Mouse (Mus musculus) cerebellum, postnatal 10 days (tissue): Measurements from ENCODE around the gene Gm9918.

ENCODE experiments used
- DNase-seq, 2 experiments: peaks; one replicate each; pipeline ENCODE4 v3.0.0; 2021; ENCODE audit warnings: mixed read lengths in 2 of 2

Gene Gm9918

DNA sequence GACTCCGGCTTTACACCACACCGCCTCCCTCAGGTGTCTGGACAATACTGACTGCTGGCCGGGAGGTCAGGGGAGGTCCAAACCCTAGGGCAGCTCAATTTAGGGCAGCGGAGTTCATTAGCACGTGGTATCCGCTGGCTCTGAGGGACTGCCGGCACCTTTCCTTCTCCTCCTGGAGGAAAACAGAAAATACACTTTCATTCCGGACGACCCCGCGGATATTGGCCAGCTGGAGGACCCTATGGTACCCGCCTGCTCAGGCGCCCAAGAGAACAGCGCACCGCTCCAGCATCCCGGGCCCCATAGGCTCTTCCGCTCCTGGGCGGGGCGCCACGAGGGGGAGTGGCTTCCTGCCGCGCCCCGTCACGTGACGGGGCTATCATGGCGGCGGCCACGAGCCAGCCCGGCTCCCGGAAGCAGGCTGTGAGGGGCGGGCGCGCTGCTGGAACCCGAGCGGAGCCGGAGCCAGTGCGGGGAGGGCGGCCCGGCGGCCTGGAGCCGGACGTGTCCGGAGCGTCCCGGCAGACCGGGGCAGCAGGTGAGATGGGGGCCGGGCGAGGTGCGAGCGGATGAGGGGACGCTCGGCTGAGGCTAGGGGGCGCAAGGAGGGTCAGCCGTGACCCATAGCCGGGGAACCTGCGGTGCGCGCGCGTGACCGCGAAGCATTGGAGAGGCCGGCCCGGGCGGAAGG, 8.9 kb downstream of the Gm9918 start, which contains the start of gene Mfsd5:
Mfsd5 (plus strand) TSS at position 363 of the 691 bp plus-strand sequence.
- DNase-seq, result peak; percentile 97

DNA sequence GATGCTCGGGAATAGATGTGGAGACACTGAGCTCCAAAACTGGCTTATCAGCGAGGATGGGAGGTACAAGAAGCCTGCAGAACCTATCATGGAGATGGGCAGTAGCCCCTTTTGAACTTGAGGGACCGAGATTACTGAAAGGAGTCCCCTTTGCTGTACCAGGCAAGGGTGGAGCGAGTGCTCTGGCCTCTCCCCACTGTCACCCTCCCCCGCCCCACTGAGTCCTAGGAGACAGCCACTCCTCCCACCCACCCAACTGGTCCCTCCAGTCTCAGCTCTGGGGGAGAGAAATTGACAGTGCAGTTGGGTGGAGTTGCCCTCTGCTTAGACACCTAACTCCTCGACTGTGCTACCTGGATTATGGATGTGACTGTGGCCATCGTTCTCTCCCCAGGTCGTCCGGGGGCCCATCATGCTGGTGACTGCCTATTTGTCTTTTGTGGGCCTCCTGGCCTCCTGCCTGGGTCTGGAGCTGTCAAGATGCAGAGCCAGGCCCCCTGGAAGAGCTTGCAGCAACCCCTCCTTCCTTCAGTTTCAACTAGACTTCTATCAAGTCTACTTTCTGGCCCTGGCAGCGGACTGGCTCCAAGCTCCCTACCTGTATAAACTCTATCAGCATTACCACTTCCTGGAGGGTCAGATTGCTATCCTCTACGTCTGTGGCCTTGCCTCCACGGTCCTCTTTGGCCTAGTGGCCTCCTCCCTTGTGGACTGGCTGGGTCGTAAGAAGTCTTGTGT, 9.6 kb downstream of the Gm9918 start:
- DNase-seq, result peak; percentile 34 to 37

DNA sequence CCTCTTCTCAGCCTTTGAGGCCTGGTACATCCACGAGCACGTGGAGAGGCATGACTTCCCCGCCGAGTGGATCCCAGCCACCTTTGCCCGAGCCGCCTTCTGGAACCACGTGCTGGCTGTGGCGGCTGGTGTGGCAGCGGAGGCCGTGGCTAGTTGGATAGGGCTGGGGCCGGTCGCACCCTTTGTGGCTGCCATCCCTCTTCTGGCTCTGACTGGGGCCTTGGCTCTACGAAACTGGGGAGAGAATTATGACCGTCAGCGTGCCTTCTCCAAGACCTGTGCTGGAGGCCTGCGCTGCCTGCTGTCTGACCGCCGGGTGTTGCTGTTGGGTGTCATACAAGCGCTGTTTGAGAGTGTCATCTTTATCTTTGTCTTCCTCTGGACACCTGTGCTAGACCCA, 10.3 kb downstream of the Gm9918 start:
- DNase-seq, result no peak

DNA sequence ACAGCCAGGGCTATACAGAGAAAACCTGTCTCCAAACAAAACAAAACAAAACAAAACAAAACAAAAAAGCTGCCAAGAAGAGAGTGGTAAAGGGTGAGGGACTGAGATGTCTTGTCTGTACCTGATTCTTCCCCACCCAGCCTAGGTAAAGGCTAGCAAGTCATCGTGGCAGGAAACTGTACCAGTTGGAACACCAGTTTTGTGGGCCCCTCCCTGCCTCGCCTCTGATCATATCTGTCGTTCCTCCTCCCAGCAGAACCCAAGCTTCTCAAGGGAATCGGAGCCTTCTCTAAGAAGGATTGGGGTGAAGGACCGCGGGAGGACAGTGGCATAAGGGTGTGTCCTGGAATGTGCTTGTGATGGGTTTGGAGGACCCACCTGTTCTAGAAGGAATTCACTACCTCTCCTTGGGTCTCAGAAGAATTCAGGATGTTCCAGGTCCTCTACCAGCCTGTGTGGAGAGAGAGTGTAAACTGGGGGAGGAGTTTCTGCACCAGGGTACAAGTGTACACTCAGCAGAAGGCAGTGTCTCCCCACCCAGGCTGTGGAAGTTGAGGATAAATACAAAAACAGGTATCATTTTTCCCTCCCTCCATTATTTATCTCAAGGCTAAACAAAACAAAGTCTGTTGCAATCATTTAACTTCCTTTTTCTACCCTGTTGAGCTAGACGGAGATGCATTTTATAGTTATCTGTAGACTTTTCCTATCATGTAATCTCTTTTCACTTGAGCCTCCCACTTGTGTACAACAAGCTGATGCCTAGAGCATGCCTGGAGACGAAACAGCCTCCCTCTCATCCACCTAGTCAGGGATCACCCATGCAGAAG, 12.3 kb downstream of the Gm9918 start:
- DNase-seq, result no peak

DNA sequence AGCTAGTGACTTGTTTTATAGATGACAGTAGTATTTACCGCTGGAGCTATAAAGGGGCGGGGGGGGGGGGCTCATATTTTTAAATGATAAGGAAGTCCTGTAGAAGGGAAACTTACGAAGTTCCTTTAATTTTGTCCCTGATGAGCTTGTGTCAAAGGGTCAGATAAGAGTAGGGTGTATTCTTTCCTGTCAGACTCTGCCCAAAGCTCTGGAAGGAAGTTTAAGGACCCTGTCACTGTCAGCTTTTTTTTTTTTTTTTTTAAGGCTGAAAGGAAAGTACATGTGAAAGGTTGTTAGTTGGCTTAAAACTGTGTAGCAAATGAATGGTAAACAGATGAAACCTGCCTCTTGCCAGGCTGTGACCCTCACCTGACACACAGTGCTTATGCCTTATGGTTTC, 13.3 kb downstream of the Gm9918 start:
- no peak for DNase-seq

DNA sequence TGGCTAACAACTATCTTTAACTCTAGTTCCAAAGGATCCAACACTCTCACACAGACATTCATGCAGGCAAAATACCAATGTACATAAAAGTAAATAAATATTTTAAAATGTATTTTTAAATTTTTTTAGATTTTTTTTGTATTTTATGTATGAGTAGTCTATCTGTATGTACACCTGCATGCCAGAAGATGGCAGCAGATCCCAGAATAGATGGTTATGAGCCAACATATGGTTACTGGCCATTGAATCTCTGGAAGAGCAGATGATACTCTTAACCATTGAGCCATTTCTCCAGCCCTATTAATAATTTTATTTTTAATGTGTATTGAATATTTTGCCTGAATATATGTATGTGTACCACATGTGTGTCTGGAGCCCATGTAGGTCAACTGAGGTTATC, 17.0 kb downstream of the Gm9918 start:
- peak; percentile 65 to 70 for DNase-seq

DNA sequence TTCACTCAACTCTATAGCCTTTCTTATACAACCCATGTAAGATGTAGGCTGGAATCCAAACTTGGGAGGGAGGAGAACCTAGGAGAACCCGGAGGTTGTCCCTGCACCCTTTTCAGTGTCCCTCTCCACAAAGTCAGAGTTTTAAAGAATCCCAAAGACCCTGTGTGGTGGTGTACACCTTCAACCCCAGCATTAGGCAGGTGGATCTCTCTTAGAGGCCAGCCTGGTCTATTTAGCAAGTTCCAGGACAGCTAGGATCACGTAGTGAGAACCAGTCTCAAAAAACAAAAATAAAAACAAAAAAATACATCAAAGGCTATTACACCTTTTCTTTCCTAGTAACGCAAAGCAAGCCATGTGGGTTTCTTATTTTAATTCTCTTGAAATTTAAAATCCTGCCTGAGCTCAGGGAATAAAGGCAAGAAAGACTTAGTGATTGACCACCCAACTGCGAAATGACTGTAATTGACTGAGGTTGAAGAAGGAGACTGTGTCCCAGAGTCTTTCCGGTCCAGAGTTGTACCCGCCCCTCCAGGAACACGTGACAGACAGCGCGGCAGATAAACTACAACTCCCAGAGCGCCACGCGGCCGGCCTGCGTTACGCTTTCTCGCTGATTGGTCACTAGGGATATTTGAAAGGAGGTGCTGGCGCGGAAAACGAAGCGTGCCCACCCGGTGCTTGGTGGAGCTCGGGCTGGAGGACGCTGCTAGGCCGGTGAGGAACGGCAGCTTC, 25.4 kb downstream of the Gm9918 start, which contains the start of gene Espl1:
Espl1 (plus strand) TSS at position 634 of the 735 bp plus-strand sequence.
- DNase-seq, result peak; percentile 97

DNA sequence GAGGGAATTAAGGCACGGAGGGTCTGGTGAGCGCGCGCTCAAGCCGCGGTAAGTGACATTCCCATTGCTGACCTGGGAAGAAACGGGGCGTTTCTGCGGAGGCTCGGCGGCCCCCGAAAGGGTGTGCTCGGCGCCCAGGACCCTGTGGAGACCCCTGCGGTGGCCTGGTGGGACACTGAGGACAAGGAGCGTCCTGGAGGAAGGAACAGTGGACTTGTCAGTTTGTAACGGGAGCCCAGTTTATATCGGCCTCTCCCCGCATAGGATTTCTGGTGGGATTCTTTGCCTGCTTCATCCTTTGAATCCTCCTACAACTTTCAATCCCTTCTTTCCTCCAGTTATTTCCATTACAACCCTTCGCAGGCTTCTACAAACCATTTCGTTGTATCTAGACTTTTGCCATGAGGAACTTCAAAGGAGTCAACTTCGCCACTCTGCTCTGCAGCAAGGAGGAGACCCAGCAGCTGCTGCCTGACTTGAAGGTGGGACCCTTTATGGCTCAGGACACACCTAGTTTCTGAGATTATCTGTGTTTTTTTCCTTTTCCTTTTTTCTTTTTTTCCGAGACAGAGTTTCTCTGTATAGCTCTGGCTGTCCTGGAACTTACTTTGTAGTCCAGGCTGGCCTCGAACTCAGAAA, 26.1 kb downstream of the Gm9918 start:
- DNase-seq, result no peak

DNA sequence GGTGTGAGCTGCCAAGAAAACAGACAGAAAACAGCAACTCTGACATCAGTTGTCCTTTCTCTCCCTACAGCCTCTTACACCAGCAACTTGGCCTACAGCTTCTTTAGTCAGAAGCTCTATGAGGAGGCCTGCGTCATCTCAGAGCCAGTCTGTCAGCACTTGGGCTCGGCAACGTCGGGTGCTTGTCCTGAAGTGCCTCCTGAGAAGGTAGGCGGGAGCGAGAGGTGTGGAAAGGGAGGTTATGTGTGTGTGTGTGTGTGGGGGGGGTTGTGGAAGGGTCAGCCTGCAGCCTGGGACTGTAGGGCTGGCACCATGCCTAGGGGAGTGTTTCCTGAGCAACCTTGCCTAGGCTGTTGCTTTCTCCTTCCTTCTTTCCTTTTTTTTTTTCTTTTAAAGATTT, 32.2 kb downstream of the Gm9918 start:
- DNase-seq, result no peak

DNA sequence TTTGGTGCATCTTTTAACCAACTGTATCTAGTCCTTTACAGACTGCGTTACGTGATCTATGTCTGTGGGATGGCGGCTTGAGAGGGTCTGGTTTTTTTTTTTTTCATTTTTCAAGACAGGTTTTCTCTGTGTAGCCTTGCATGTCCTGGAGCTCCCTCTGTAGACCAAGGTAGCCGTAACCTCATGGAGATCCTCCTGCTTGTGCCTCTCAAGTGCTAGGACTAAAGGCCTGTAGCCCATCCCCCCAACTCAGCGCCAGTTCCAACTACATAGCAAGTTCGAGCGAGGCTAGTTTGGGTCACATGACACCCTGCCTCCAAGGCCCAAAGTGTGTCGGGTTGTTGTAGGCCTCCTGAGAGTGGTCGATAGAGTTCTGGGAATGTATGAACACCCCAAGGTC, 38.4 kb downstream of the Gm9918 start:
- DNase-seq, result no peak

DNA sequence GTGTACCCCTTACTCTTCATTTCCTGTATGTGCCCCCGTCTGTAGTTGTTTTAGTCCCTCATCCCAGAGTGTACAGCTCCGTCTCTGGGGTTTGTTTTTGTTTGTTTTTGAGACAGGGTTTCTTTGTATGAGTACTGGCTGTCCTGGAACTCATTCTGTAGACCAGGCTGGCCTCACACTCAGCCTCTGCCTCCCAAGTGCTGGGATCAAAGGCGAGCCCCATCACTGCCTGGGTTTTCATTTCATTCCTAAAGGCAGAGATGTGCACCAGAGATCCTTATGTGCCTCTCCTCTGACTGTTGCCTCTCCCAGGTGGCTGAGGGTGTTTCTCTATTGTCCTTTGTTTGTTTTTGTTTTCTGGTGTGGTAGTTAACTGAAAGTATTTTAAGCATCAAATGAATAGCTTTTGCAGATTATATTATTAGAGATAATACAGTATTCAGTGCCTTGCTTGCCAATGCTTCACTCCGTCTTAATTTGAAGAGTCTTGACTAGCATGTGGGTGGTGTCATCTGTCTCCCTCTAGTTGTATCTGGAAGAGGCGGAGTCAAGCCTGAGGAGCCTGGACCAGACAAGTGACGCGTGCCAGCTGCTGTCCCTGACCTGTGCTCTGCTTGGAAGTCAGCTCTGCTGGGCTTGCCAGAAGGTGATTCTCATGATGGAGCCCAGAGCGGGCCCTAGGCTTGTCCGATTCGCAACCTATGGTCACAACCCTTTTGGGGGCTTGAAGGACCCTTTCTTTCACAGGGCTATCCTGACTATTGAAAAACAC, 39.9 kb downstream of the Gm9918 start:
- DNase-seq, result no peak

DNA sequence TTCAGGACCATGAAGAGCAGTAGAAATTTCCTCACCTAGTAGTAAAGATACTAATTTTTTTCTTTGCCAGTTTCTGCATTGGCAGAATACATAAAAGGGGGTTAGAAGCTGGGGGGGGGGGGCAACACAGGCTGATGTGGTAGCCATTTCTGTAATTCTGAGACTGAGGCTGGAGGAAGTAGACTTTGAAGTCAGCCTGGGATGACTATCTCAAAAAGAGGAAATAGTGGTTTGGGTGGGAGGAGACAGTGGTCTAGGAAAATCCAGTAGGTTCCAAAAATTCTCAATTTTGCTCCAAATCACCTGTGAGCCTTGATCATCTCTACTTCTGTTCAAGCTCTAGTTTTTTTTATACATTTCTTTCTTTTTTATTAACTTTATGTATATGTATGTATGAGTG, 41.1 kb downstream of the Gm9918 start:
- no peak for DNase-seq

DNA sequence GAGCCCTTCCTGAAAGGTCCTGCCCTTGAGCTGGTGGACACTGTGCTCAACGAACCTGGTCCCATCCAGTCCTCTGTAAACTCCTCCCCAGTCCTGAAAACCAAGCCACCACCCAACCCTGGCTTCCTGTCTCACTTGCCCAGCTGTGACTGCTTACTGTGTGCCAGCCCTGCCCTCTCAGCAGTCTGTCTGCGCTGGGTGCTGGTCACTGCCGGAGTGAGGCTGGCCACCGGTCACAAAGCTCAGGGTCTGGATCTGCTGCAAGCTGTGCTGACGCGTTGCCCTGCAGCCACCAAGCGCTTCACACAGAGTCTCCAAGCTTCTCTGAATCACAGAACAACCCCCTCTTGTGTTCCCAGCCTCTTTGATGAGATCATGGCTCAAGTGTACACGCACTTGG, 44.9 kb downstream of the Gm9918 start:
- DNase-seq, result no peak

DNA sequence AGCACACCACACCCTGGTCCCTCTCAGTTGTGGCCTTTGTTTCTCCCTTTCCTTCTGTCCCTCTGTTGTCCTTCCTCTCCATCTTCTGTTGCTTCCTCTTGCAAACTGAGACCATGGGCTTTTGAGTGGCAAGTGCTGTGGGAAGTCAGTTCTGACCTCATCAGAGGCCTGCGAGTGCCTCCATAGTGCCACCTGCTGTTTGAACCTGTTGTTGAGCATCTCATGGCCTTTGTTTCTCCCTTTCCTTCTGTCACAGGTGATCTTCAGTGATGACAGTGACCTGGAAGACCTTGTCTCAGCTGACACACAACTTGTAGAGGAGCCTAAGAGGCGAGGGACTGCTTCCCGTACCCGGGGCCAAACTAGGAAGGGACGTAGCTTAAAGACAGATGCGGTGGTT, 45.9 kb downstream of the Gm9918 start:
- DNase-seq, result peak; percentile 73 to 78
